Mouse (Mus musculus) thymus, postnatal 4 days (tissue): Measurements from ENCODE around the gene Gm37240.

Source experiments
- DNase-seq: peaks from one replicate; pipeline ENCODE4 v3.0.0; 2021

The Gm37240 gene

GRCm38 (mm10) chr3:84542450-84542849 lies 1344.9 kb downstream of the Gm37240 start:
- peak; percentile 81 for DNase-seq

GRCm38 (mm10) chr3:84541881-84542280 lies 1345.4 kb downstream of the Gm37240 start:
- DNase-seq: no peak

GRCm38 (mm10) chr3:84540640-84541039 lies 1346.7 kb downstream of the Gm37240 start:
- DNase-seq: no peak

- DNase-seq: no peak
These were observed 1350.3 kb downstream of the Gm37240 start for GRCm38 (mm10) chr3:84536987-84537386.

- DNase-seq: no peak
These were observed 1354.1 kb downstream of the Gm37240 start for GRCm38 (mm10) chr3:84533227-84533626.

- DNase-seq: no peak
These were observed 1358.3 kb downstream of the Gm37240 start for GRCm38 (mm10) chr3:84529021-84529420.

GRCm38 (mm10) chr3:84524952-84525351 lies 1362.4 kb downstream of the Gm37240 start:
- no peak for DNase-seq

GRCm38 (mm10) chr3:84516163-84516562 lies 1371.2 kb downstream of the Gm37240 start:
- no peak for DNase-seq

GRCm38 (mm10) chr3:84512774-84513515 lies 1374.4 kb downstream of the Gm37240 start:
- DNase-seq: no peak

GRCm38 (mm10) chr3:84505193-84505592 lies 1382.1 kb downstream of the Gm37240 start:
- DNase-seq: no peak

GRCm38 (mm10) chr3:84504291-84504690 lies 1383.0 kb downstream of the Gm37240 start:
- DNase-seq: no peak

GRCm38 (mm10) chr3:84502101-84502500 lies 1385.2 kb downstream of the Gm37240 start:
- DNase-seq: no peak

GRCm38 (mm10) chr3:84500491-84500890 lies 1386.8 kb downstream of the Gm37240 start:
- DNase-seq: no peak

GRCm38 (mm10) chr3:84497718-84498117 lies 1389.6 kb downstream of the Gm37240 start:
- DNase-seq: no peak

- DNase-seq: no peak
These were observed 1394.7 kb downstream of the Gm37240 start for GRCm38 (mm10) chr3:84492657-84493056.

GRCm38 (mm10) chr3:84492148-84492547 lies 1395.2 kb downstream of the Gm37240 start:
- DNase-seq: no peak

- DNase-seq: no peak
These were observed 1398.6 kb downstream of the Gm37240 start for GRCm38 (mm10) chr3:84488716-84489115.

GRCm38 (mm10) chr3:84484891-84485290 lies 1402.4 kb downstream of the Gm37240 start:
- no peak for DNase-seq

GRCm38 (mm10) chr3:84484333-84484732 lies 1403.0 kb downstream of the Gm37240 start:
- no peak for DNase-seq

GRCm38 (mm10) chr3:84482121-84482520 lies 1405.2 kb downstream of the Gm37240 start:
- DNase-seq: no peak

GRCm38 (mm10) chr3:84481104-84481503 lies 1406.2 kb downstream of the Gm37240 start:
- DNase-seq: peak; percentile 19

- peak; percentile 59 for DNase-seq
These were observed 1407.1 kb downstream of the Gm37240 start, which contains the start of gene Fhdc1 for GRCm38 (mm10) chr3:84480006-84480897. TSS of gene Fhdc1 (minus strand) at chr3:84480429.

GRCm38 (mm10) chr3:84479293-84480005 lies 1407.9 kb downstream of the Gm37240 start:
- peak; percentile 21 for DNase-seq
